Mouse (Mus musculus): Measurements from ENCODE around the gene Tex2.

Gene Tex2

DNA sequence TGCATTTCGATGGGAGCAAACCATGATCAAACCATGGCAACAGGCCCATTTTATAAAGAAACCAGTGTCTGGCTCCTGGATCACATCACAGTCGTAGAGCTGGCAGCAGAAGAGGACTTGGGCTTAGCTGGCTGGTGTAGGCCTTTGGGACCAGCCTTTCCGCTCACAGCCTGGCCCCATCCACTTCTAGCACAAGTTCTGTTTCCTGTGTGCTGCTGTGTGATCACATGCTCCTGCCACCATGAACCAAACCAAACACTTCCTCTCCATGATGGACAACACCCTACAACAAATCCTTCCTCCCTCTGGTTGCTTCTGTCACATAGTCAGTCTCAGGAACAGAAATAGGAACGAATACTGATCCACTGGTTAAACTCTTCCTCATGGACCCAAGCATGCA is 50.5 kb downstream of the Tex2 start:
- in situ Hi-C loops (cut with MboI; ENCODE audit: low pct_unique_long_range_greater_than_20kb in 1 of 2, low sequenced_read_pairs in 2 of 2, unreplicated experiment in 1 of 2) = no loop called here

DNA sequence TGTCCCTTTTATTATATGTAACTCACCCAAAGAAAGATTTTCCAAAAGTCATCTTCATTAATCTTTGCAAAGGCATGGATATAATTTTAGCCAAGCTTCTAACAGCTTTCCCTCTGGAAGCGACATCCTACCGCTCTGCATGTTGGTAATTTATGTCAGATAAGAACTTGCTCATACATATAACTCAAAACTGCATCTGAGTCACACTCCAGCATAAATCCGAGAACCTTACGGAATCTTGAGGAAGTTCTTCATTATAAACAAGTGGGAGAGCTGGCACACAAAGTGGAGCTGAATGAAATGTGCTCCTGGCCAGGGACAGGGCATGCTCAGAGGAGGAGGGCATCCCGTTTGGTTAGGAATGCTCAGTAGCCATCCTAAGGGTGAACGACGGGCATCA is 53.5 kb downstream of the Tex2 start:
- in situ Hi-C loops (cut with MboI; ENCODE audit: low pct_unique_long_range_greater_than_20kb in 1 of 2, low sequenced_read_pairs in 2 of 2, unreplicated experiment in 1 of 2) = no loop called here

- in situ Hi-C loops (cut with MboI; ENCODE audit: low pct_unique_long_range_greater_than_20kb in 1 of 2, low sequenced_read_pairs in 2 of 2, unreplicated experiment in 1 of 2) = no loop called here
Observed at GRCm38 (mm10) chr11:106558008-106558407, 55.2 kb downstream of the Tex2 start.

DNA sequence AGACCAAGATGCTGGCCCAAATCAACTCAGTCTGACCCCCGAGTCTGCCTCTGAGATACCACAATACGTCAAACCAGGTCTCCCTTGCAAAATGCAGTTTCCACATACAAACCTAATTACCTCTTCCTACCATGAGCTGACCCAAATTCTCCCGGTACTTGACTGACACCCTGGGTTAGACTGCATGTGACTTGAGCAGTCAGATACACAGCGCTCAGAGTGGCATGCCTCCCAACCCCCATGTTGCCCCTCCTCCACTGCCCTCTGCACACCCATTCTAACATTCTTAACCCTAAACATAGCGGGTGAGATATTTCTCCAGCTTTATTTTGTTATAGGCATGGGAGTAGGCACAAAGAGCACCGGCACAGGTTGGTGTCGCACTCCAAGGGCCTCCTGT is 55.8 kb downstream of the Tex2 start:
- in situ Hi-C loops (cut with MboI; ENCODE audit: low pct_unique_long_range_greater_than_20kb in 1 of 2, low sequenced_read_pairs in 2 of 2, unreplicated experiment in 1 of 2) = no loop called here

DNA sequence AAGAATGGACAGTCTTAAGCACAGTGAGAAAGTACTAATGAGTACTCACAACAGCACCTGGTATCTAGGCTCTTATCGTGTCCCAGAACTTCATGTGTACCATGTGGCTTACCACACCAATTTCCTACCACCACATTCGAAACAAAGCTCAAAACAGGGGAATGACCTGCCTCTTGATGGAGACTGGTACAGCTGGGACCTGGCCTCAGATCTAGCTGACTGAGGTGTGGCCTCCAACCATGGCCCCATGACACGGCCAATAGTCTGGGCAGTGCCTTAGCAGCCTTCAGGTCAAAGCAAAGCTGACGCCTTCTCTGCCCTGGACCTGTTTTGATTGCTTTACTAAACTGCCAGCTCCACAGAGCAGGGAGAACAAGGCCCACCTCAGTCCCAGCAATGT is 56.5 kb downstream of the Tex2 start:
- in situ Hi-C loops (cut with MboI; ENCODE audit: low pct_unique_long_range_greater_than_20kb in 1 of 2, low sequenced_read_pairs in 2 of 2, unreplicated experiment in 1 of 2) = no loop called here

GRCm38 (mm10) chr11:106555805-106556615 is 57.2 kb downstream of the Tex2 start:
- in situ Hi-C loops (cut with MboI; ENCODE audit: low pct_unique_long_range_greater_than_20kb in 1 of 2, low sequenced_read_pairs in 2 of 2, unreplicated experiment in 1 of 2) = no loop called here

- in situ Hi-C loops (cut with MboI; ENCODE audit: low pct_unique_long_range_greater_than_20kb in 1 of 2, low sequenced_read_pairs in 2 of 2, unreplicated experiment in 1 of 2) = no loop called here
Observed at GRCm38 (mm10) chr11:106550398-106550797, 62.8 kb downstream of the Tex2 start.

DNA sequence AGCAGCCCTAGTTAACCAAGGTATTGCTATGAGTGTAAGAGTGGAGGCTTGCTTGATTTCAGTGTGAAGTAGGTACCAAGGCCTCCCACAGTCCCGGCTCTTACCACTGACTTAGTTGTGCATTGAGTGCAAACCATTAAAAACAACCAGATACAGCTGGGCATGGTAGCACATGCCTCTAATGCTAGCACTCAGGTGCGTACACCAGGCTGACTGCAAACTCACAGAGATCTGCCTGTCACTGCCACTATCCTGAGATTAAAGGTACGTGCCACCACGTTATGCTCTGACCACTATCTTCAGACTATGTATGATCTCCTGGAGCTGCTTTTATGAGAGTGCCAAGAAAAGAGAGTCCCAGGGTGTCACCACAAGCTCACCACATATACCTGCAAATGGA is 67.1 kb downstream of the Tex2 start:
- in situ Hi-C loops (cut with MboI; ENCODE audit: low pct_unique_long_range_greater_than_20kb in 1 of 2, low sequenced_read_pairs in 2 of 2, unreplicated experiment in 1 of 2) = no loop called here

- in situ Hi-C loops (cut with MboI; ENCODE audit: low pct_unique_long_range_greater_than_20kb in 1 of 2, low sequenced_read_pairs in 2 of 2, unreplicated experiment in 1 of 2) = no loop called here
Observed at GRCm38 (mm10) chr11:106544916-106545315, 68.3 kb downstream of the Tex2 start.

DNA sequence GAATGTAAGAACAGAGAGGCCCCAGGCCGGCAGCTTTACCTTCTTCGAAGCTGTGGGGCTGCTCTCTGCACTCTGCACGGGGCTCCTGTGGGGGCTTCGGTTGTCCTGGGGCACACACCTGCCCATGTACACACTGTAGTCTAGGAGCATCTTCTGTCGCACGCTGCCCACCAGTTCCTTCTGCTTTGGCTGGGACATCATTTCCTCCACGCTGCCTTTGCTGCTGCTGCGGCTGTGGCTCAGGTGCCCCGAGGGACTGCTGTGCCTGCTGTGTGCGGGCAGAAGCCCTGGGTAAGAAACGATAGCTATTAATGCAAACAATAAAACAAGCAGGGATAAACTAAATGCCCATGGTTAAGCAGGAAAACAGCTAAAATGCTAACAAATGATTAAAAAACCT is 69.1 kb downstream of the Tex2 start:
- in situ Hi-C loops (cut with MboI; ENCODE audit: low pct_unique_long_range_greater_than_20kb in 1 of 2, low sequenced_read_pairs in 2 of 2, unreplicated experiment in 1 of 2) = no loop called here

DNA sequence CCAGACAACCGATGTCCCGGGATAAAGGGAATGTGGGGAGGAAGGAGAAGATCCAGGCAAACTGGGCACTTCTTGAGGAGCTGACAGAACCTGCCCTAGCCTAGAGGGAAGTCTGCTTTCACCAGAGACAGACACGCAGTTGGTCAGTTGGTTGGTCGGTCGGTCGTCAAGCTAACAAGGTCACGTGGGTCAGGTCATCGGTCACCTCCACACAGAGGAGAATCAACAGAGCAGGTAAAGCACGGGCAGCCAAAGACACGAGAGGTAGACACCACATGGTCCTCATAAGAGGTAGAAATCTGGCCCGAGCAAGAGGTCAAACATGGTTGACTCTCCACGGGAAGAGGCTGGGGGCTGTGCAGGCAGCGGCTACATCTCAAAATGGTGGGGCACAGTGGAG is 70.2 kb downstream of the Tex2 start:
- in situ Hi-C loops (cut with MboI; ENCODE audit: low pct_unique_long_range_greater_than_20kb in 1 of 2, low sequenced_read_pairs in 2 of 2, unreplicated experiment in 1 of 2) = no loop called here

GRCm38 (mm10) chr11:106542385-106542784 is 70.8 kb downstream of the Tex2 start:
- in situ Hi-C loops (cut with MboI; ENCODE audit: low pct_unique_long_range_greater_than_20kb in 1 of 2, low sequenced_read_pairs in 2 of 2, unreplicated experiment in 1 of 2) = no loop called here

DNA sequence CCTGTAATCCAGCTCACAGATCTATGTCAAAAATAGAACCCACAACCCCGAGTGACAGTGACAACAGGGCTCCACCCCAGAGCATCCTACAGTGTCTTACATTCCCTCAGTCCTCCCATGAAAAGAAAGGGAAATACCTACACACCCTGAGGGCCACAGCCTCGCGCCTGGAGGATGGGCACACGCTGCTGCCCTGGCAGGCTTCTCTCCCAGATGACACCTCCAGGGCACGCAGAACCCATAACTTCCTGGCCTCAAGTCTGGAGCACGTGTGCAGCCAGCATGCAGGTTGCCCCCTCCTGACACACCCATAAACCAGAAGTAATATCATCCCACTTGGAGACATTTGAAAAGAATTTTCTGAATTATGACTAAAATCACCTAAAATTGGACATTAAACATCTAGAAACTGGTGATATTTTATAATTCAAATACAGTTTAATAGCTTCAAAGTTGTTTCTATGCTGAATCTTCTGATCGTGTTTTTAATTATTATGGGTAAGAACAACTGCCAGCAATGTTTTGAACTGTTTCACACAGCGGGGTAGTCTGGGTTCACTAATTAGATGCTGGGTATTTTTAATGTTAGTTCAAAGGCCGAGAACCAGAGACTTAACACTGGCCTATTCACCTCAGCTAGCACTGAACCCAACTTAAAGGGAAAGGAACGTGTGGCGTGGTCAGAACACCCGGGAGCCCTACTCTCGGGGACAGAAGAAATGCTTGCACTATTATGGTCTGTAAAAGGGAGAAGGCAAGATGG is 72.5 kb downstream of the Tex2 start:
- in situ Hi-C loops (cut with MboI; ENCODE audit: low pct_unique_long_range_greater_than_20kb in 1 of 2, low sequenced_read_pairs in 2 of 2, unreplicated experiment in 1 of 2) = no loop called here

- in situ Hi-C loops (cut with MboI; ENCODE audit: low pct_unique_long_range_greater_than_20kb in 1 of 2, low sequenced_read_pairs in 2 of 2, unreplicated experiment in 1 of 2) = loop anchor here in 1 of 2 experiments (10.0 kb wide), 1 partner anchor 88 kb away; no protein-coding TSS in a partner anchor
Observed at GRCm38 (mm10) chr11:106536253-106536912, 76.8 kb downstream of the Tex2 start.

- in situ Hi-C loops (cut with MboI; ENCODE audit: low pct_unique_long_range_greater_than_20kb in 1 of 2, low sequenced_read_pairs in 2 of 2, unreplicated experiment in 1 of 2) = loop anchor here in 1 of 2 experiments (10.0 kb wide), 1 partner anchor 89 kb away; no protein-coding TSS in a partner anchor
Observed at GRCm38 (mm10) chr11:106535660-106536252, 77.5 kb downstream of the Tex2 start.

GRCm38 (mm10) chr11:106532248-106532790 is 80.9 kb downstream of the Tex2 start:
- in situ Hi-C loops (cut with MboI; ENCODE audit: low pct_unique_long_range_greater_than_20kb in 1 of 2, low sequenced_read_pairs in 2 of 2, unreplicated experiment in 1 of 2) = loop anchor here in 1 of 2 experiments (10.0 kb wide), 1 partner anchor 92 kb away; no protein-coding TSS in a partner anchor

GRCm38 (mm10) chr11:106529786-106530185 is 83.4 kb downstream of the Tex2 start:
- in situ Hi-C loops (cut with MboI; ENCODE audit: low pct_unique_long_range_greater_than_20kb in 1 of 2, low sequenced_read_pairs in 2 of 2, unreplicated experiment in 1 of 2) = loop anchor here in 1 of 2 experiments (10.0 kb wide), 1 partner anchor 95 kb away; no protein-coding TSS in a partner anchor

- in situ Hi-C loops (cut with MboI; ENCODE audit: low pct_unique_long_range_greater_than_20kb in 1 of 2, low sequenced_read_pairs in 2 of 2, unreplicated experiment in 1 of 2) = no loop called here
Observed at GRCm38 (mm10) chr11:106529113-106529512, 84.1 kb downstream of the Tex2 start.
